Mouse (Mus musculus) MEL (cell line): ENCODE measurements around the gene Meaf6. TPM values are rescaled to one million over a fixed set of nuclear protein-coding genes. Genes with fewer than 3 reads are reported as not detected.

ENCODE experiments used
- DNase-seq: peaks from one replicate; pipeline ENCODE4 v3.0.0; 2011; ENCODE audit warnings: low read depth, low spot score
- H3K27ac ChIP-seq: 2 replicates; pipeline ENCODE4 v1.5.1; 2012; ENCODE audit warnings: low read depth, mild to moderate bottlenecking, control low read depth, low read length, moderate library complexity; ENCODE audit not compliant: control insufficient read depth
- H3K27me3 ChIP-seq, 2 experiments: fragments of 150-350 bp in 1 of 2; sonication (generic) in 1 of 2; 2 replicates each; pipeline ENCODE4 v1.6.1; 2012; ENCODE audit warnings: low read length in 2 of 2, mild to moderate bottlenecking in 2 of 2, improper control_type of control experiment in 1 of 2, moderate library complexity in 1 of 2; ENCODE audit not compliant: insufficient read depth in 2 of 2, control insufficient read depth in 1 of 2
- H3K36me3 ChIP-seq, 2 experiments: 2 replicates each; pipeline ENCODE4 v1.6.1; 2012 to 2014; ENCODE audit warnings: low read length in 2 of 2, improper control_type of control experiment in 1 of 2, inconsistent platforms in 1 of 2, mild to moderate bottlenecking in 1 of 2; ENCODE audit not compliant: insufficient read depth in 2 of 2, control insufficient read depth in 1 of 2
- H3K4me1 ChIP-seq, 2 experiments: fragments of 150-350 bp in 1 of 2; sonication (generic) in 1 of 2; 2 replicates each; pipeline ENCODE4 v1.6.1; 2012; ENCODE audit warnings: low read length in 2 of 2, improper control_type of control experiment in 1 of 2, mild to moderate bottlenecking in 1 of 2; ENCODE audit not compliant: insufficient read depth in 2 of 2, control insufficient read depth in 1 of 2
- H3K4me3 ChIP-seq, 2 experiments: fragments of 150-350 bp in 1 of 2; sonication (generic) in 1 of 2; 2 replicates each; pipeline ENCODE4 v1.5.1; 2012; ENCODE audit warnings: low read depth in 2 of 2, low read length in 2 of 2, mild to moderate bottlenecking in 2 of 2, moderate library complexity in 2 of 2, control low read depth in 1 of 2, improper control_type of control experiment in 1 of 2; ENCODE audit not compliant: control insufficient read depth in 1 of 2, insufficient read depth in 1 of 2
- H3K79me2 ChIP-seq: 2 replicates; pipeline ENCODE4 v1.6.1; 2012; ENCODE audit warnings: mild to moderate bottlenecking, low read length, moderate library complexity; ENCODE audit not compliant: control insufficient read depth, poor library complexity, insufficient read depth
- H3K9ac ChIP-seq: 2 replicates; pipeline ENCODE4 v1.6.1; 2012; ENCODE audit warnings: low read depth, mild to moderate bottlenecking, control low read depth, low read length, moderate library complexity; ENCODE audit not compliant: control insufficient read depth, poor library complexity, severe bottlenecking
- H3K9me3 ChIP-seq: fragments of 150-350 bp; sonication (generic); replicated peaks from 2 replicates; pipeline ENCODE4 v1.6.1; 2012; ENCODE audit warnings: mild to moderate bottlenecking, low read length, improper control_type of control experiment, moderate library complexity; ENCODE audit not compliant: insufficient read depth
- BHLHE40 ChIP-seq: IDR thresholded peaks from 2 replicates; pipeline ENCODE4 v1.6.1; 2012; ENCODE audit warnings: low read depth, mild to moderate bottlenecking, inconsistent platforms, low read length, improper control_type of control experiment, borderline replicate concordance
- CHD1 ChIP-seq: IDR thresholded peaks from 2 replicates; pipeline ENCODE4 v1.6.1; 2012; ENCODE audit warnings: low read depth, mild to moderate bottlenecking, inconsistent platforms, low read length, improper control_type of control experiment
- CHD2 ChIP-seq: IDR thresholded peaks from 2 replicates; pipeline ENCODE4 v1.6.1; 2011; ENCODE audit warnings: low read length, improper control_type of control experiment
- CTCF ChIP-seq, 3 experiments: IDR thresholded peaks in 2 of 3; conservative IDR thresholded peaks in 1 of 3; 2 replicates each; pipeline ENCODE4 v1.5.1; 2011 to 2012; ENCODE audit warnings: low read length in 3 of 3, low read depth in 2 of 3, mild to moderate bottlenecking in 2 of 3, improper control_type of control experiment in 1 of 3, inconsistent platforms in 1 of 3, mixed read lengths in 1 of 3, moderate library complexity in 1 of 3; ENCODE audit not compliant: control insufficient read depth in 1 of 3, insufficient read depth in 1 of 3, poor library complexity in 1 of 3, severe bottlenecking in 1 of 3
- E2F4 ChIP-seq: IDR thresholded peaks from 2 replicates; pipeline ENCODE4 v1.6.1; 2011; ENCODE audit warnings: low read depth, low read length, improper control_type of control experiment, borderline replicate concordance
- ELF1 ChIP-seq: IDR thresholded peaks from 2 replicates; pipeline ENCODE4 v1.6.1; 2014; ENCODE audit warnings: low read depth, mild to moderate bottlenecking, inconsistent platforms, low read length, improper control_type of control experiment, moderate library complexity
- EP300 ChIP-seq, 2 experiments: IDR thresholded peaks; 2 replicates each; pipeline ENCODE4 v1.6.1; 2011; ENCODE audit warnings: improper control_type of control experiment in 2 of 2, low read length in 2 of 2, low read depth in 1 of 2, mild to moderate bottlenecking in 1 of 2
- ETS1 ChIP-seq: IDR thresholded peaks from 2 replicates; pipeline ENCODE4 v1.6.1; 2012; ENCODE audit warnings: low read depth, mild to moderate bottlenecking, inconsistent platforms, low read length, improper control_type of control experiment, moderate library complexity
- GABPA ChIP-seq: IDR thresholded peaks from 2 replicates; pipeline ENCODE4 v1.6.1; 2012; ENCODE audit warnings: low read depth, mild to moderate bottlenecking, inconsistent platforms, low read length, improper control_type of control experiment, moderate library complexity
- GATA1 ChIP-seq: IDR thresholded peaks from 2 replicates; pipeline ENCODE4 v1.6.1; 2011; ENCODE audit warnings: low read depth, low read length, improper control_type of control experiment
- HCFC1 ChIP-seq: IDR thresholded peaks from 2 replicates; pipeline ENCODE4 v1.6.1; 2012; ENCODE audit warnings: low read depth, mild to moderate bottlenecking, inconsistent platforms, low read length, improper control_type of control experiment, moderate library complexity
- JUND ChIP-seq: IDR thresholded peaks from 2 replicates; pipeline ENCODE4 v1.6.1; 2011; ENCODE audit warnings: low read depth, mild to moderate bottlenecking, improper control_type of control experiment, low read length
- KAT2A ChIP-seq: conservative IDR thresholded peaks from 2 replicates; pipeline ENCODE4 v1.6.1; 2012; ENCODE audit warnings: low read depth, low read length, improper control_type of control experiment, inconsistent platforms
- MAFK ChIP-seq: IDR thresholded peaks from 2 replicates; pipeline ENCODE4 v1.6.1; 2011; ENCODE audit warnings: low read depth, mild to moderate bottlenecking, low read length, improper control_type of control experiment, borderline replicate concordance
- MAX ChIP-seq: IDR thresholded peaks from 2 replicates; pipeline ENCODE4 v1.6.1; 2011; ENCODE audit warnings: low read length, improper control_type of control experiment
- MAZ ChIP-seq: IDR thresholded peaks from 2 replicates; pipeline ENCODE4 v1.6.1; 2012; ENCODE audit warnings: low read depth, mild to moderate bottlenecking, inconsistent platforms, low read length, improper control_type of control experiment
- MEF2A ChIP-seq: IDR thresholded peaks from 2 replicates; pipeline ENCODE4 v1.6.1; 2014; ENCODE audit warnings: low read depth, mild to moderate bottlenecking, inconsistent platforms, low read length, improper control_type of control experiment; ENCODE audit not compliant: poor library complexity, insufficient replicate concordance, severe bottlenecking; ENCODE audit errors: extremely low read depth
- MXI1 ChIP-seq: IDR thresholded peaks from 2 replicates; pipeline ENCODE4 v1.6.1; 2011; ENCODE audit warnings: mild to moderate bottlenecking, low read depth, low read length, improper control_type of control experiment
- MYB ChIP-seq: IDR thresholded peaks from 2 replicates; pipeline ENCODE4 v1.6.1; 2011; ENCODE audit warnings: mild to moderate bottlenecking, low read depth, low read length, improper control_type of control experiment
- MYC ChIP-seq: IDR thresholded peaks from 2 replicates; pipeline ENCODE4 v1.6.1; 2011; ENCODE audit warnings: low read depth, mild to moderate bottlenecking, low read length, improper control_type of control experiment, moderate library complexity
- NELFE ChIP-seq: IDR thresholded peaks from 2 replicates; pipeline ENCODE4 v1.6.1; 2011; ENCODE audit warnings: low read depth, low read length, improper control_type of control experiment
- NRF1 ChIP-seq: IDR thresholded peaks from 2 replicates; pipeline ENCODE4 v1.6.1; 2014; ENCODE audit warnings: low read depth, mild to moderate bottlenecking, inconsistent platforms, low read length, improper control_type of control experiment, moderate library complexity; ENCODE audit not compliant: poor library complexity, insufficient read depth, severe bottlenecking
- POLR2A ChIP-seq, 2 experiments: IDR thresholded peaks; 2 replicates each; pipeline ENCODE4 v1.6.1; 2011 to 2012; ENCODE audit warnings: low read length in 2 of 2, mild to moderate bottlenecking in 2 of 2, control low read depth in 1 of 2, improper control_type of control experiment in 1 of 2, low read depth in 1 of 2, moderate library complexity in 1 of 2; ENCODE audit not compliant: control insufficient read depth in 1 of 2, insufficient read depth in 1 of 2, poor library complexity in 1 of 2
- POLR2AphosphoS2 ChIP-seq: IDR thresholded peaks from 2 replicates; pipeline ENCODE4 v1.6.1; 2011; ENCODE audit warnings: low read length, improper control_type of control experiment
- POLR2AphosphoS5 ChIP-seq: IDR thresholded peaks from 2 replicates; pipeline ENCODE4 v1.6.1; 2012; ENCODE audit warnings: low read depth, borderline replicate concordance, mild to moderate bottlenecking, inconsistent platforms, low read length, moderate library complexity, mixed read lengths
- RAD21 ChIP-seq: IDR thresholded peaks from 2 replicates; pipeline ENCODE4 v1.6.1; 2011; ENCODE audit warnings: mild to moderate bottlenecking, low read depth, low read length, improper control_type of control experiment
- RCOR1 ChIP-seq: IDR thresholded peaks from 2 replicates; pipeline ENCODE4 v1.6.1; 2012; ENCODE audit warnings: low read depth, mild to moderate bottlenecking, inconsistent platforms, low read length, improper control_type of control experiment
- SIN3A ChIP-seq: IDR thresholded peaks from 2 replicates; pipeline ENCODE4 v1.6.1; 2012; ENCODE audit warnings: low read length, improper control_type of control experiment, inconsistent platforms
- SMC3 ChIP-seq: IDR thresholded peaks from 2 replicates; pipeline ENCODE4 v1.6.1; 2011; ENCODE audit warnings: low read depth, low read length, improper control_type of control experiment
- TBP ChIP-seq: IDR thresholded peaks from 2 replicates; pipeline ENCODE4 v1.8.0; 2011; ENCODE audit warnings: low read depth, low read length, improper control_type of control experiment
- TCF12 ChIP-seq: IDR thresholded peaks from 2 replicates; pipeline ENCODE4 v1.6.1; 2014; ENCODE audit warnings: low read depth, mild to moderate bottlenecking, inconsistent platforms, low read length, improper control_type of control experiment, moderate library complexity
- UBTF ChIP-seq: IDR thresholded peaks from 2 replicates; pipeline ENCODE4 v1.6.1; 2012; ENCODE audit warnings: low read depth, mild to moderate bottlenecking, inconsistent platforms, low read length, improper control_type of control experiment, moderate library complexity, borderline replicate concordance; ENCODE audit not compliant: insufficient read depth
- USF1 ChIP-seq: IDR thresholded peaks from 2 replicates; pipeline ENCODE4 v1.6.1; 2014; ENCODE audit warnings: low read depth, mild to moderate bottlenecking, inconsistent platforms, low read length, improper control_type of control experiment, moderate library complexity
- USF2 ChIP-seq, 2 experiments: IDR thresholded peaks; 2 replicates each; pipeline ENCODE4 v1.6.1; 2011 to 2012; ENCODE audit warnings: improper control_type of control experiment in 2 of 2, low read length in 2 of 2, borderline replicate concordance in 1 of 2, inconsistent platforms in 1 of 2, low read depth in 1 of 2, mild to moderate bottlenecking in 1 of 2; ENCODE audit not compliant: insufficient read depth in 1 of 2
- ZC3H11A ChIP-seq: IDR thresholded peaks from 2 replicates; pipeline ENCODE4 v1.6.1; 2012; ENCODE audit warnings: low read depth, mild to moderate bottlenecking, inconsistent platforms, low read length, improper control_type of control experiment
- ZKSCAN1 ChIP-seq: IDR thresholded peaks from 2 replicates; pipeline ENCODE4 v1.6.1; 2012; ENCODE audit warnings: low read depth, mild to moderate bottlenecking, inconsistent platforms, low read length, improper control_type of control experiment, moderate library complexity
- ZMIZ1 ChIP-seq: IDR thresholded peaks from 2 replicates; pipeline ENCODE4 v1.6.1; 2012; ENCODE audit warnings: low read depth, mild to moderate bottlenecking, inconsistent platforms, low read length, improper control_type of control experiment, moderate library complexity
- ZNF384 ChIP-seq: IDR thresholded peaks from 2 replicates; pipeline ENCODE4 v1.6.1; 2012; ENCODE audit warnings: low read depth, mild to moderate bottlenecking, inconsistent platforms, low read length, improper control_type of control experiment
- polyA plus RNA-seq, 2 experiments: library from polyadenylated mRNA; stranded (reverse) in 1 of 2; unstranded in 1 of 2; fragments of >175 nt in 1 of 2; fragments of >200 nt in 1 of 2; gene quantifications; 2 replicates each; pipeline versions ENCODE4 v1.2.1 to v1.2.4; 2012; ENCODE audit warnings: low replicate concordance in 2 of 2, low read depth in 1 of 2; ENCODE audit not compliant: insufficient read length in 2 of 2, insufficient read depth in 1 of 2, missing spikeins in 1 of 2
- total RNA-seq: library from RNA; depleted of rRNA; stranded (reverse); fragments of 300-350 nt; gene quantifications from 2 replicates; pipeline ENCODE4 v1.2.3, GENCODE M21; 2012

The Meaf6 gene
- total and polyA plus RNA-seq, 3 experiments: 34.9 to 46.7 TPM; not detected in 1

GRCm38 (mm10) chr4:125114638-125115037 lies 29.7 kb downstream of the Meaf6 start:
- no peaks in the 10 kb centered on the region for H3K9me3 ChIP-seq
- no peak overlapping the region for H3K4me3 ChIP-seq
- H3K36me3 ChIP-seq: peaks cover 0 to 19% of the 10 kb centered on the region in 2 experiments; a peak in 2 of 4 replicates
- peak; percentile 83 for DNase-seq
- H3K27me3 ChIP-seq: no peaks in the 10 kb centered on the region
- no peak overlapping the region for H3K27ac ChIP-seq
- peaks cover 10 to 33% of the 10 kb centered on the region in 2 experiments for H3K4me1 ChIP-seq
- peak overlapping the region; percentile 28; the same call in 1 of the 2 replicates for H3K9ac ChIP-seq
- no peaks in the 10 kb centered on the region for H3K79me2 ChIP-seq
- TF ChIP-seq NELFE (no peak), ZKSCAN1 (no peak), CHD1 (no peak), CTCF (IDR thresholded peaks at IDR 0.05 in 2 of 3, conservative IDR thresholded peaks at IDR 0.05 in 1 of 3; ENCODE audit: control insufficient read depth in 1 of 3, insufficient read depth in 1 of 3, low read depth in 2 of 3, low read length in 3 of 3, poor library complexity in 1 of 3, severe bottlenecking in 1 of 3) (peak; percentile 80 to 92 (median 83)), POLR2AphosphoS5 (no peak), SIN3A (peak; percentile 46; the same call in 1 of the 2 replicates), ETS1 (no peak), GABPA (no peak), USF1 (no peak), TBP (no peak), TCF12 (no peak), MEF2A (no peak), MYB (no peak), POLR2A (IDR thresholded peaks at IDR 0.05; ENCODE audit: control insufficient read depth in 1 of 2, insufficient read depth in 1 of 2, low read depth in 1 of 2, low read length in 2 of 2, poor library complexity in 1 of 2) (no peak), USF2 (IDR thresholded peaks at IDR 0.05; ENCODE audit: borderline replicate concordance in 1 of 2, insufficient read depth in 1 of 2, low read depth in 1 of 2, low read length in 2 of 2) (no peak), ZNF384 (no peak), CHD2 (no peak), MAX (peak; percentile 47), ELF1 (no peak), KAT2A (no peak), BHLHE40 (0 out of 2 replicates have a peak, but pooled peaks have one; percentile 26), RCOR1 (no peak), NRF1 (no peak), UBTF (no peak), JUND (no peak), MAFK (no peak), RAD21 (peak; percentile 65), ZC3H11A (peak; percentile 41; the same call in 1 of the 2 replicates), MAZ (peak; percentile 60; the same call in 1 of the 2 replicates), MYC (0 out of 2 replicates have a peak, but pooled peaks have one; percentile 32), GATA1 (no peak), SMC3 (peak; percentile 71), POLR2AphosphoS2 (no peak), ZMIZ1 (no peak), EP300 (IDR thresholded peaks at IDR 0.05; ENCODE audit: low read depth in 1 of 2, low read length in 2 of 2) (no peak), MXI1 (peak; percentile 58), HCFC1 (no peak), E2F4 (no peak)
